Mouse (Mus musculus) telencephalon, adult 2 months (tissue): ENCODE results near the gene D130043K22Rik.
"Not testable (repeated sequence)": the region's sequence is repeated elsewhere in the genome, so short reads cannot be mapped to it uniquely, and the experiment has no call there.

Experiments used
- DNase-seq: peaks from one replicate; pipeline ENCODE4 v3.0.0-alpha.2; 2011; ENCODE audit warnings: low read depth, low spot score

Gene D130043K22Rik

DNA sequence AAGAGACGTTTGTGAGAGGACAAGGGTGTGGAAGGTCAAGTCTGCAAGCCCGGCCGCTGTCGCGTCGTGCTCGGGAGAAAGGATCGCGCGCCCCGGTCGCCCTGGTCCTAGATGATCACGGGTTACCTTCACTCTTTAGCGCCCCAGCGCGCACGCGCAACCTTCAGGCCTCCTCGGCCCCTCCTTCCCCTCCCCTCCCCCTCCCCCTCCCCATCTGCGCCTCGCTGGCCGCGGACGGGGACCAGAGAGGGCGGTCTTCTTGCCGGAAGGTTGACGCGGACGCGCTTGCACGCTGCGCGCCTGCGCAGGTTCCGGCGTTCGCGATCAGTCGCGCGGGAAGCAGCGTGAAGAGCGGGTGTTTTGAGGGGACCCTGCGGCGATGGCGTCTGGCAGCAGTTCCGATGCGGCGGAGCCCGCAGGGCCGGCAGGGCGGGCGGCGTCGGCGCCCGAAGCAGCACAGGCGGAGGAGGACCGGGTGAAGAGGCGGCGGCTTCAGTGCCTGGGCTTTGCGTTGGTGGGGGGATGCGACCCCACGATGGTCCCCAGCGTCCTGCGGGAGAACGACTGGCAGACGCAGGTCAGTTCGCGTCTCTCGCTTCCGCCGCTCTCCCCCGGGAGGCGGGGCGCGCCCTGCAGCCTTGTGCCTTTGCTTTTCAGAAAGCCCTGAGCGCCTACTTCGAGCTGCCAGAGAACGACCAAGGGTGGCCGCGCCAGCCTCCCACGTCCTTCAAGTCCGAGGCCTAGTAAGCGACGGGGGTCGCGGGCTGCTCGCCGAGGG lies 13.4 kb upstream of the D130043K22Rik start, which contains the start of the genes Acot13 and Tdp2:
Gene Acot13 (minus strand): TSS at position 188 of the 778 bp plus-strand sequence.
Gene Tdp2 (plus strand): TSS at position 327 of the 778 bp plus-strand sequence.
- peak; percentile 94 for DNase-seq

DNA sequence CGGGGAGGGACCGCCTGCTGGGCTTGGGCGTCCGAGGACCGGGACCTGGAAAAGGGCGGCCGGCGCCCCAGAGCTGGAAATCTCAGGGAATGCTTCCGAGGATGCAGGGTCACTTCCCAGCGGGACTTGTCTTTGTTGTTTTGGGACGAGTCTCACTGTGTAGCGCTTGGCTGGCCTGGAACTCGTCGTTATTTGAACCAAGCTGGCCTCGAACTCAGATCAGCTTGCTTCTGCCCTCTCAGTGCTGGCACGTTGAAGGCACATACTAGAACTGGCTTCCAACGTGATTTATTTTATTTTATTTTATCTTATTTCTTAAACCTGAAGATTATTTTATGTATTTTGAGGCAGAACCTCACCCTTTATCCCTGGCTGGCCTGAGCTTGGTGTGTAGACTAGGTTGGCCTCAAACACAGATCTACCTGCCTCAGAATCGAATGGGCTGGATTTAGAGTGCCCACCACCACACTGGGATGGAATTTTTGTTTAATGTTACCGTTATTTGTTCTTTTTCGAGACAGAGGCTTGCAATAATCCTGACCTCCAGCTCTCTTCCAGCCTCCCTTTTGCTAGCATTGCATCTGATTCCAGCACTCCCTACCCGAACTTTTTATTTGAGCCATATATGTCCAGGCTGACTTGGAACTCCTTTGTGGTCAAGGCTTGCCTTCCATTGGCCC lies 12.7 kb upstream of the D130043K22Rik start:
- DNase-seq = no peak

DNA sequence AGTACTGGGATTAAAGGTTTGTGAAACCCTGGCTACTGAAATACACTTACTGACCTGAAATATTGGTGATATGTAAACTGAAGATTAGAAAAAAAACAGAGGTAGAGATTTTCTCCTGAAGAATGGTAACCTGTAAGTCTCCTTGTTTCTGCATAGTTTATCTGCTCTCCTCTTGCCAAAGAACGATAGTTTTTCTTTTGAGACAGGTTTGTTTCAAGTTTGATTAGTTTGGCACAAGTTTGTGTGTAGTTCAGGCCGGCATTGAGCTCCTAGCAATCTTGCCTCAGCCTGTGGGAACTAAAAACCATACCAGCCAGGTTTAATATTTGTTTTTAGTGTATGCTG lies 12.2 kb upstream of the D130043K22Rik start:
- DNase-seq = no peak

DNA sequence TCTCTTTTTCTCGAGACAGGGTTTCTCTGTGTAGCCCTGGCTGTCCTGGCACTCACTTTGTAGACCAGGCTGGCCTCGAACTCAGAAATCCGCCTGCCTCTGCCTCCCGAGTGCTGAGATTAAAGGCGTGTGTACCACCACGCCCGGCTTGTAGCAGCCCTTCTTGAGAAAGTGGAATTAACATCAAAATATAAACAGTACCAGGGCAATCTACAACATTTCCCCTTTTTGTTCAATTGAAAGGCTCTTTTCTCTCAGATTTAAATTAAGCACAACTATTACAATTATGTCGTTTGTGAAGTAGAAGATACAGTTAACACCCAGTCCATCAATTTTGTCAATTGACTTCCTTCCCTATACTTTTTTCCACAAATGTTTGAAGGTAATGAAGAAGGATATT lies 7.2 kb upstream of the D130043K22Rik start:
- not testable (repeated sequence) for DNase-seq

GRCm38 (mm10) chr13:24839831-24840230 lies 5.1 kb upstream of the D130043K22Rik start:
- no peak for DNase-seq

DNA sequence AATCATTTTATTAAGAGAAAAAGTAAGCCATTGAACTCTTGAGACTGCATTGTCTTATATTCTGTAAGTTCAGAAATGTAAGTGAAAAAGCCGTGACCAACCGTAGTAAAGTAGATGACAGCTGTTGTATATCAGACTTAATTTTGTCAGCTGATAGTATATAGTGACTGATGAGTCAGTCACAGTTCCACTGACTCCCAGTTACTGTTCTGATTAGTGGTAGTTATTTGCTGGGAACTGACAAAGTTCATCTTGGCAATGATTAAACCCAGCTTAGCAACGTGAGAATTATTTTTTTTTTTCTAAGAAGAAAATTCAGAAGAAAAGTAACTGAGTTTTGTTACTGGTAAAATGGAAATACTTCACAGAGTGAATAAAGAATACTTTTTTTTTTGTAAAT lies 3.2 kb upstream of the D130043K22Rik start:
- no peak for DNase-seq

DNA sequence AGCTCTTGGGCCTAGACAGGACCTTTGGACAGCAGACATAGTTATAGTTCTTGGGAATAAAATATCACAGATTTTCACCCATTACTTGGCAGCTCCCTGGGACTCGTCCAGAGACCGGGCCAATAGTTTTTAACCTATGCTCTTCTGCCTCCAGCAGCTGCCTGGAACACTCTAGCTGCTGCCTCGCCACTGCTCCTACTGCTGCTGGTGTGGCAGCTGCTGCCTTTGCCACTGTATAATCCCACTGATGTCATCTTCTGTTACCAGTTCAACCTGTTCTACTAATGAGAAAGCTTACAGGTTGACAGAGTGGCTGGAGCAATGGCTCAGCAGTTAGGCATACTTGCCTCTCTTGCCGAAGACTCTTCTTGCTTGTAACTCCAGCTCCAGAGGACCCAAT lies 4.4 kb downstream of the D130043K22Rik start:
- DNase-seq = no peak

GRCm38 (mm10) chr13:24851989-24852388 lies 7.1 kb downstream of the D130043K22Rik start:
- no peak for DNase-seq

DNA sequence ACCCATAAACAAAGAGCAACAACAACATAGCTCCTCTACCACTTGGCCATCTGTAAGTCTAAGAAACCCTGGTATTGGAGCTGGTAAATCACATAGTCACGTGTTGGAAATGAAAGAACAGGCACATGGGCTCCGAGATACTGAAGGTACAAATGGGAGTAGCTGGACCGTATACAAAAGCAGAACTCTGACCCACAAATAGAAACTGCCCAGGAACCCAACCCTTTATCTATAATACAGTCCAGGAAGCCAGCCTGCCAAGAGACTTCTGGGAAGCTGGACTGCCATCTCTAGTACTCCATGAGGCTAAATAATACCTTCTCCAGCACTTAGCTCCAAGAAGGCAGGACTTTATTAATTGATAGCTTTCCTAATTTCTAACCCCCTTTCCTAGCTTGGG lies 7.6 kb downstream of the D130043K22Rik start:
- DNase-seq = no peak

GRCm38 (mm10) chr13:24859115-24859514 lies 14.2 kb downstream of the D130043K22Rik start:
- no peak for DNase-seq

DNA sequence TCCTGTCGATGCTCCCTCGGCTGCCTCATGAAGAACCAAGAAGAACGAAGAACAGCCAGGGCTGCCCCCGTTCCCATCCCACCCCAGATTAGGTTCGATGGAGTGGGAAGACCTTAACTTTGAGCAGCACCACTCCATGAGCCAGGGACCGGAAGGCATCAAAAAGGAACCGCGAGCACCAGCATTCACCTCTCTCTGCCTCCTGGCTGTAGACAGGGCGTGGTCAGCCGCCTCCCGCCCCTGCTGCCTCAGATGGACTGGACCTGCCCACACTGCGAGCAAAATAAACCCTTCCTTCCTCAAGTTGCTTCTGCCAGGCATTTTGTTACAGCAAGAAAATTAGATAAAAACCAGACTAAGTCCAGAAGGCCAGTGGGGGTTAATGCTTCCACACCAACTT lies 16.1 kb downstream of the D130043K22Rik start:
- DNase-seq = no peak

DNA sequence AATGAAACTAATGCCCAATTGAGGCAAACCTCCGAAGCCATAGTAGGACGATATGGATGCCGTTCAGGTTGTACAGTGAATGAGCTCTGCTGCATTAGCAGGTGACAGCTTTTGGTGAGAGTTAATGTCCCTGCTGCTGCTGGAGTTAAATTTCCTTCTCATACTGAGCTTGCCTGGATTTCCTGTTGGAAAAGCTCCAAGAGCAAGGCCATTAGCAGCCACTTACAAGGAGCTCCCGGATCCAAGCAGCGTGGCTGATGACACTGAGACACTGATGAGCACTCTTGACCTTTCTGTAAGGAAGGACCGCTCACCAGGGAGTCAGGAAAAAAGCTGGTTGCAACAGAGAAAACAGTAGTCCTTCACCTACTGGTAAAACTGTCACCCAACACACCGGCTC lies 17.1 kb downstream of the D130043K22Rik start:
- DNase-seq = no peak

DNA sequence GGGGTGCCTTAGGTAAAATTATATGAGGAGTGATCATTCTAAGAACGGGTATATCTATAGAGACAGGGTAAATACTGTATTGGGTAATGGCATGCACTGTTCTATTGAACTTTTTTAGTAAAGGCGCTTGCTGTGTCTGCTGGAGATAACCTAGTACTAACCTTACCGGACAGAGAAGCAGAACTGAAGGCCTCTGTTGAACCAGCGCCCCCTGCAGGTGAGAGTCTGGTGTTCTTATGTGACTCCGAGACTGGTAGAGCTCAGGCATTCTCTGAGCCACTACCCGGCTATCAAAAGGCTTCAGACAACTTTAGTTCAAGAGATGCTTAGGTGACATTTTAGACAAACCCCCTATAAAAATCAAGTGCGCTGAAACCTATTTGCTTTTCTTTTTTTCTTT lies 17.6 kb downstream of the D130043K22Rik start:
- DNase-seq = no peak

DNA sequence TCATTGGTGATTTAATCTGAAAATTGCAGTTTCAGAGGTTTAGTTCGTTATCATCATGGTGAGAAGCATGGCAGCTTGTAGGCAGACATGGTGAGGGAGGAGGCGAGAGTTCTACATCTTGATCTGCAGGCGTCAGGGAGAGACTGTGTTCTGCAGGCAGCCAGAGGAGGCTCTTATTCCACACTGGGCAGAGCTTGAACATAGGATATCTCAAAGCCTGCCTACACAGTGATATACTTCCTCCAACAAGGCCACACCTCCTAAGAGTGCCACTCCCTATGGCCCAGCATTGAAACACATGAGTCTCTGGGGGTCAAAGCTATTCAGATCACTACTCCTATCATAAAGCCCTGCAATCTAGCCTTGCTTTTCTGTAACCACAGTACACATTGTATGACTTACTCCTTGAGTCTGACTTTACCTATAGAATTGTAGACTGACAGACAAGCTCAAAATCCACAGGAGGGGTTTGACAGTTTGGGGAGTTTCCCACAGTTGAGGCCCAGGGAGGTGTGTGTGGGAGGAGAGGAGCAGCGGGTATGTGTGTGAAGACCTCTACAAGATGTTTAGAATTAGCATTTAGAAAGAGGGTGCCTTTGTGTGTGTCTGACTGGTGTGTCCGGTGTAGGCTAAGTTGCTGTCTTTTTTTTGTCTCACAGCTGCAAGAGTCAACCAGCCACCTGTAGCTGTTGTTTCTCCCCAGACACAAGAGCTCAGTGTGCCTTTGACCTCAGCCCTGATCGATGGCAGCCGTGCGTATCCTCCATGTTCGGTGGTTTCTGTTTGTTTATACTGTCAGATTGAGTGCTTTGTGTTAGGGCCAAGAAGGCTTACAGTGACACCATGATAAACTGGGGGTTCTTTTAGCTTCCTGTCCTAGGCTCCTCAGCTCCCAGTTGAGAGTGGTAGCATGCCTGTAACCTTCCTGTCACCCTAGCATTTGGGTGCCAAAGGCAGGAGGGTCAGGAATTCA lies 21.8 kb downstream of the D130043K22Rik start:
- no peak for DNase-seq

DNA sequence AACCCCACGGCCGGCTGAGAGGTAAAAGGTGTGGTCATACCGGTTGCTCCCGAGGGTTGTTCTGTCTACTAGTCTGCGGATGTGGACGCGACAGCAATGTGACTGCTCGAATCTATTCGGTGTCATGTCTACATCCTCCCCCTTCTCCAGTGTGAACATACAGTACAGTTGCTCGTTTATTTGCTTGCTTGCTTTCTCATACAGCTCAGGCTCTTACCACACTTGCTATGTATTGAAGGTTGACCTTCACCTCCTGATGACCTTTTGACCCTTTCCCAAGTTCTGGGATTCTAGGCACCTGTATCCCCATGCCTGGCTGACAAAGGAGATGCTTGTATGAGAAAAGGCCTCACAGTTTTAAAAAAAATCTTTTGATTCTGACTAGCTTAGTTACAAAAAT lies 22.9 kb downstream of the D130043K22Rik start:
- no peak for DNase-seq

GRCm38 (mm10) chr13:24868233-24868632 lies 23.3 kb downstream of the D130043K22Rik start:
- DNase-seq = no peak

- no peak for DNase-seq
Observed at GRCm38 (mm10) chr13:24879359-24880040, 34.6 kb downstream of the D130043K22Rik start.

- no peak for DNase-seq
Observed at GRCm38 (mm10) chr13:24880208-24880607, 35.3 kb downstream of the D130043K22Rik start.

- no peak for DNase-seq
Observed at GRCm38 (mm10) chr13:24880704-24881103, 35.8 kb downstream of the D130043K22Rik start.

DNA sequence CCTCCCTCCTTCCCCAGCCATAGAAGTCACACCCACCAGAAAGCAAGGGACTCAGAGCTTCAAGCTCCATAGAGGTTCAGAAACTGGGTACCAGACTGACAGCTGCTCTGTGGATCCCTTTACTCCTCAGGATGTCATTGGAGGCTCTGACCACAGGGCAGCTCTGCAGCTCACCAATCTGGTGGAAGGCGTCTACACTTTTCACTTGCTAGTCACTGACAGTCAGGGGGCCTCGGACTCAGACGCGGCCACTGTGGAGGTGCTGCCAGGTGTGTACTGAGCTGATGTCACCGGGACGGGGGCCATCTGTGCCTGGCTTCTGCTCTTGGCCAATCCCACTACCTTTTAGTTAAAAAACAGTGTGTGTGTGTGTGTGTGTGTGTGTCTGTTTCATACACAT lies 37.5 kb downstream of the D130043K22Rik start:
- no peak for DNase-seq

DNA sequence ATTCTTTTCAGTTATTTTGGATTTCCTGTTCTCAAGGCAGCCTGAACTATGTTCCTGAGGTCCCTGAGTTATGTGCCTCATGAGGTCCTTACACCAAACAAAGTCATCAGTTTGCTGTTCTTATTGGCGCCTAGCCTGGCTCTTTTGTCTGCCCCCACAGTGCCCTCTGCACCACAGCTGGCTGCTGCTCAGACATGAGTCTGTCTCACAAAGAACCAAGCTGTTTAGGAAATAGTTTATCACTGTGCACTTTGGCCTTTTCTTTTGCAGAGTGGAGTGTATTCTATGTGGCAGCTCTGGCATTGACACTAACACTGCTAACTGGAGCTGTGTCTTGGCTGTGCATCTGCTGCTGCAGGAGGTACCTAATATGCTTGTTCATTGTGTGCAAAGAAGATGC lies 44.6 kb downstream of the D130043K22Rik start:
- no peak for DNase-seq
